In the genomic region with DNA sequence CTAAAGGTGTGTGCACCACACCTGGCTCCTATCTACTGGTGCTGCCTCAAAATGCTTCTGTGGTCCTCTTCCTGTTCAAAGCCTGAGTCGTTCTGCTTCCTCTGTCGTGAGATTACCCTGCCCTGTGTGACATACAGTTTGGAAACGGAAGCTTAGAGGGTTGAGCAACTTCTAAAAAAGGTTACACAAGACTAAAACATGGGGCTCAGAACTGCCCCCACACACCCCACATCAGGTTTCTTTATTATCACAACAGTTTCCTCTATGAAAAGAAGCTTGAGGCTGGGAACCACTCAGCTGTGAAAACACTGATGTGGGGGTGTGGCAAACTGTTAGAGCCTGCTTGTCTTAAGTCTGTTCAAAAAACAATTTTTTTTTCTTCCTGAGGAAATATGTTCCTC, we compare ENCODE assay signal across 10 mouse cellular contexts. TPM values are rescaled to one million over a fixed set of nuclear protein-coding genes. Genes with fewer than 3 reads are reported as not detected.
DNase-seq lines count a peak whose midpoint lies in the region; ATAC-seq and TF ChIP-seq lines count a peak whose summit lies in the region.
"Had no signal": no experiment of that assay in that cellular context is flagged by ENCODE, and none has a peak within 500 bp of the region (broad histone marks: within the 10 kb centered on the region; RNA-seq: fewer than 3 reads in every experiment).

No protein-coding gene starts in this region.

- H3K4me2 ChIP-seq in lung, embryonic 16.5 days (ENCODE audit: low read depth, low read length), result no peak overlapping the region
- no peak overlapping the region for H3K4me2 ChIP-seq in stomach, embryonic 15.5 days
- no peak overlapping the region for H3K4me2 ChIP-seq in forebrain, embryonic 11.5 days (ENCODE audit: low read depth, low read length, severe bottlenecking)
- H3K4me2 ChIP-seq: midbrain, embryonic 15.5 days had no signal

- H3K9ac ChIP-seq in lung, embryonic 16.5 days (ENCODE audit: low read length), result no peak overlapping the region
- no peak overlapping the region for H3K9ac ChIP-seq in stomach, embryonic 15.5 days
- H3K9ac ChIP-seq in forebrain, embryonic 11.5 days (ENCODE audit: low read length), result no peak overlapping the region
- H3K9ac ChIP-seq: midbrain, embryonic 15.5 days had no signal

- H3K36me3 ChIP-seq in kidney, adult 2 months (ENCODE audit: control insufficient read depth, insufficient read depth, low read length), result no peaks in the 10 kb centered on the region
- no peaks in the 10 kb centered on the region for H3K36me3 ChIP-seq in lung, embryonic 16.5 days (ENCODE audit: control insufficient read depth, insufficient read depth, low read length)
- H3K36me3 ChIP-seq in stomach, embryonic 15.5 days, result no peaks in the 10 kb centered on the region
- H3K36me3 ChIP-seq in forebrain, embryonic 11.5 days (ENCODE audit: control insufficient read depth, insufficient read depth, low read length), result no peaks in the 10 kb centered on the region

- no peak overlapping the region for H3K4me3 ChIP-seq in kidney, adult 2 months (ENCODE audit: insufficient read depth, low read depth, low read length)
- H3K4me3 ChIP-seq in lung, embryonic 16.5 days (ENCODE audit: low read length), result no peak overlapping the region
- no peak overlapping the region for H3K4me3 ChIP-seq in stomach, embryonic 15.5 days (replicated peaks)
- no peak overlapping the region for H3K4me3 ChIP-seq in forebrain, embryonic 11.5 days (ENCODE audit: low read depth, low read length)
- H3K4me3 ChIP-seq: midbrain, embryonic 15.5 days had no signal

- TF ChIP-seq POLR2A in kidney, adult 2 months (IDR thresholded peaks at IDR 0.05; ENCODE audit: low read depth, low read length), result no peak

- 43% methylated on average over 3 of the region's 3 CpGs for WGBS in kidney, adult 2 months
- 37% methylated on average over 3 of the region's 3 CpGs for WGBS in lung, embryonic 16.5 days
- WGBS in stomach, embryonic 15.5 days, result 54% methylated on average over 3 of the region's 3 CpGs
- 69% methylated on average over 3 of the region's 3 CpGs for WGBS in forebrain, embryonic 11.5 days

- peak; percentile 38; the same call in 1 of the 2 replicates for ATAC-seq in lung, embryonic 16.5 days (ENCODE audit: low read depth)
- peak; percentile 68 for ATAC-seq in stomach, embryonic 15.5 days (ENCODE audit: insufficient read depth, low FRiP score, low read depth)
- ATAC-seq in forebrain, embryonic 11.5 days (replicated peaks; ENCODE audit: low FRiP score), result no peak
- ATAC-seq: midbrain, embryonic 15.5 days had no signal

- no peak overlapping the region for H3K27ac ChIP-seq in kidney, adult 2 months (ENCODE audit: insufficient read depth, low read depth, low read length)
- no peak overlapping the region for H3K27ac ChIP-seq in lung, embryonic 16.5 days (ENCODE audit: low read length)
- H3K27ac ChIP-seq in stomach, embryonic 15.5 days, result 0 out of 2 replicates have a peak overlapping the region, but pooled peaks have one; percentile 51
- no peak overlapping the region for H3K27ac ChIP-seq in forebrain, embryonic 11.5 days (ENCODE audit: low read depth, low read length)
- H3K27ac ChIP-seq: midbrain, embryonic 15.5 days had no signal

- no peak for TF ChIP-seq CTCF in kidney, adult 2 months (conservative IDR thresholded peaks at IDR 0.05; ENCODE audit: insufficient read depth, insufficient read length, low read depth, low read length)

- DNase-seq in kidney, adult 2 months, result peak; percentile 15
- no peak for DNase-seq in kidney, postnatal 14 days
- DNase-seq in c-Kit-positive CD71-negative TER-119-negative erythroid progenitor cells, embryonic 14.5 days (ENCODE audit: low read depth), result peak; percentile 58
- DNase-seq in urinary bladder, adult 2 months (ENCODE audit: low spot score), result no peak
- DNase-seq in gastrocnemius, postnatal 4 days (ENCODE audit: low spot score in 2 of 2), result no peak
- DNase-seq in forebrain, embryonic 11.5 days (ENCODE audit: low spot score), result no peak
- DNase-seq: gastrocnemius, postnatal 14 days had no signal

- H3K4me1 ChIP-seq in kidney, adult 2 months (ENCODE audit: control insufficient read depth, insufficient read depth, low read length), result 0 out of 2 replicates have a peak, but pooled peaks cover 4% of the 10 kb centered on the region
- peaks cover 4% of the 10 kb centered on the region for H3K4me1 ChIP-seq in lung, embryonic 16.5 days (replicated peaks; ENCODE audit: control insufficient read depth, insufficient read depth, low read length)
- H3K4me1 ChIP-seq in stomach, embryonic 15.5 days, result peaks cover 11% of the 10 kb centered on the region; the same call in 1 of the 2 replicates
- H3K4me1 ChIP-seq in forebrain, embryonic 11.5 days (replicated peaks; ENCODE audit: control insufficient read depth, insufficient read depth, low read length), result no peaks in the 10 kb centered on the region
- H3K4me1 ChIP-seq: midbrain, embryonic 15.5 days had no signal

- H3K27me3 ChIP-seq in kidney, adult 2 months (replicated peaks; ENCODE audit: control insufficient read depth, insufficient read depth, low read length), result no peaks in the 10 kb centered on the region
- no peaks in the 10 kb centered on the region for H3K27me3 ChIP-seq in lung, embryonic 16.5 days (ENCODE audit: control insufficient read depth, insufficient read depth, low read depth, low read length)
- H3K27me3 ChIP-seq in stomach, embryonic 15.5 days (replicated peaks), result no peaks in the 10 kb centered on the region
- H3K27me3 ChIP-seq in forebrain, embryonic 11.5 days (ENCODE audit: control insufficient read depth, insufficient read depth, low read length), result no peaks in the 10 kb centered on the region
- H3K27me3 ChIP-seq: midbrain, embryonic 15.5 days had no signal

- H3K9me3 ChIP-seq in lung, embryonic 16.5 days (ENCODE audit: control insufficient read depth, low read length), result no peaks in the 10 kb centered on the region
- H3K9me3 ChIP-seq in stomach, embryonic 15.5 days, result no peaks in the 10 kb centered on the region
- no peaks in the 10 kb centered on the region for H3K9me3 ChIP-seq in forebrain, embryonic 11.5 days (ENCODE audit: control insufficient read depth, low read length)
- H3K9me3 ChIP-seq: midbrain, embryonic 15.5 days had no signal

RNA-seq across cellular contexts. Expression of gene Inpp1, which starts 17.1 kb away (rescaled TPM):
- 6.8 and 6.9 TPM in 2 replicates for polyA plus RNA-seq in kidney, adult 2 months (2012; rRNA removed)
- 12.8 and 14.8 TPM in 2 replicates for polyA plus RNA-seq in lung, embryonic 16.5 days (2015; fragmentation: Nextera tagmentation; extraction: Ambion mirVana)
- polyA plus RNA-seq in stomach, embryonic 15.5 days (2015; fragmentation: Nextera tagmentation; extraction: Ambion mirVana), result 15.9 and 19.8 TPM in 2 replicates
- polyA plus RNA-seq in urinary bladder, adult 2 months (2012; rRNA removed), result 11.6 and 12.8 TPM in 2 replicates
- 10 to 100 TPM; 12.3 to 12.6 TPM for total RNA-seq in gastrocnemius, postnatal 4 days (2021)
- 10.4 and 13.8 TPM in 2 replicates for polyA plus RNA-seq in forebrain, embryonic 11.5 days (2014; fragmentation: Nextera tagmentation; extraction: Ambion mirVana)

RNA-seq across cellular contexts. Expression of gene Hibch, which starts 44.4 kb away (rescaled TPM):
- 39.2 and 49.7 TPM in 2 replicates for polyA plus RNA-seq in kidney, adult 2 months (2012; rRNA removed)
- 20.6 and 20.8 TPM in 2 replicates for polyA plus RNA-seq in lung, embryonic 16.5 days (2015; fragmentation: Nextera tagmentation; extraction: Ambion mirVana)
- 22.3 and 25.2 TPM in 2 replicates for polyA plus RNA-seq in stomach, embryonic 15.5 days (2015; fragmentation: Nextera tagmentation; extraction: Ambion mirVana)
- 23.4 and 28.6 TPM in 2 replicates for polyA plus RNA-seq in urinary bladder, adult 2 months (2012; rRNA removed)
- total RNA-seq in gastrocnemius, postnatal 4 days (2021), result 10 to 100 TPM; 25.1 to 25.3 TPM
- polyA plus RNA-seq in forebrain, embryonic 11.5 days (2014; fragmentation: Nextera tagmentation; extraction: Ambion mirVana), result 21.9 and 24.1 TPM in 2 replicates

Comparison
In these comparisons a context has a peak if more than half of its experiments do, and no peak if none do; other contexts are left out.
1. DNase-seq: peak in kidney, adult 2 months (single experiment) and c-Kit-positive CD71-negative TER-119-negative erythroid progenitor cells, embryonic 14.5 days (single experiment); none in kidney, postnatal 14 days (single experiment), urinary bladder, adult 2 months (single experiment), gastrocnemius, postnatal 4 days (0 of 2) and forebrain, embryonic 11.5 days (single experiment).